Mouse (Mus musculus) embryo, embryonic 9.5 days (tissue): ENCODE results near the gene Slc6a8.

Experiments used
- DNase-seq: peaks from one replicate; pipeline ENCODE4 v3.0.0-alpha.2; 2017; ENCODE audit errors: extremely low spot score

The Slc6a8 gene

GRCm38 (mm10) chrX:73672879-73673618 is at the start of gene Slc6a8:
Gene Slc6a8, plus strand, starts transcription at chrX:73673150.
- DNase-seq, result peak; percentile 75

GRCm38 (mm10) chrX:73626981-73627380 is 46.0 kb upstream of the Slc6a8 start:
- no peak for DNase-seq

- no peak for DNase-seq
Measured at GRCm38 (mm10) chrX:73635425-73635824, 37.5 kb upstream of the Slc6a8 start.

GRCm38 (mm10) chrX:73637415-73637814 is 35.5 kb upstream of the Slc6a8 start:
- no peak for DNase-seq

- DNase-seq, result peak; percentile 78
Measured at GRCm38 (mm10) chrX:73639255-73639675, 33.7 kb upstream of the Slc6a8 start, which contains the start of gene Dusp9. Gene Dusp9, plus strand, starts transcription at chrX:73639419.

GRCm38 (mm10) chrX:73639901-73640469 is 33.0 kb upstream of the Slc6a8 start:
- DNase-seq, result peak; percentile 19

- no peak for DNase-seq
Measured at GRCm38 (mm10) chrX:73645121-73645520, 27.8 kb upstream of the Slc6a8 start.

- no peak for DNase-seq
Measured at GRCm38 (mm10) chrX:73650869-73651268, 22.1 kb upstream of the Slc6a8 start.

- no peak for DNase-seq
Measured at GRCm38 (mm10) chrX:73653392-73653791, 19.6 kb upstream of the Slc6a8 start.

- DNase-seq, result peak; percentile 68
Measured at GRCm38 (mm10) chrX:73654177-73654576, 18.8 kb upstream of the Slc6a8 start.

GRCm38 (mm10) chrX:73655529-73655928 is 17.4 kb upstream of the Slc6a8 start:
- no peak for DNase-seq

GRCm38 (mm10) chrX:73658391-73658790 is 14.6 kb upstream of the Slc6a8 start:
- no peak for DNase-seq

- DNase-seq, result no peak
Measured at GRCm38 (mm10) chrX:73658936-73659574, 13.9 kb upstream of the Slc6a8 start.

GRCm38 (mm10) chrX:73659575-73660283 is 13.2 kb upstream of the Slc6a8 start, which contains the start of gene Pnck:
Gene Pnck, minus strand, starts transcription at chrX:73660117.
- peak; percentile 28 for DNase-seq

- no peak for DNase-seq
Measured at GRCm38 (mm10) chrX:73660284-73660665, 12.7 kb upstream of the Slc6a8 start.

GRCm38 (mm10) chrX:73663143-73663542 is 9.8 kb upstream of the Slc6a8 start:
- DNase-seq, result no peak

- DNase-seq, result peak; percentile 55
Measured at GRCm38 (mm10) chrX:73672031-73672431, 919 bp upstream of the Slc6a8 start.

- DNase-seq, result no peak
Measured at GRCm38 (mm10) chrX:73673619-73673967, 643 bp downstream of the Slc6a8 start.

- DNase-seq, result peak; percentile 9
Measured at GRCm38 (mm10) chrX:73673968-73674661, 1.2 kb downstream of the Slc6a8 start.

GRCm38 (mm10) chrX:73675231-73675630 is 2.3 kb downstream of the Slc6a8 start:
- DNase-seq, result no peak

- no peak for DNase-seq
Measured at GRCm38 (mm10) chrX:73676668-73677067, 3.7 kb downstream of the Slc6a8 start.

GRCm38 (mm10) chrX:73684156-73684555 is 11.2 kb downstream of the Slc6a8 start:
- no peak for DNase-seq
